Comparison of ENCODE assay signal across 17 mouse cellular contexts in the genomic region with DNA sequence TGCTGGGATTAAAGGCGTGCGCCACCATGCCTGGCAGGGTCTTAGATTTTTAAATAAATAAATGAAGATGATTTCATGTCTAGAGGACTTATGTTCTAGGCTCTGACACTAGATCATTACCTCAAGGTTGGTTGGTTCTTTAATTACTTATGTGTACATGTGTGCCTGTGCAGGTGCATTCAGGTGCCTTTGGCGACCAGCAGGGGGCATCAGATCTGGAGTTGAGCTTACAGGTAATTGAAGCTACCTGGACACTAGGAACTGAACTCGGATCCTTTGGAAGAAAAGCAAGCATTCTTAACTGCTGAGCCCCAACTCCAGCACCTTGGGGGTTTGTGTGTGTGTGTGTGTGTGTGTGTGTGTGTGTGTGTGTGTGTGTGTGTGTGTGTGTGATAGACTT. TPM values are rescaled to one million over a fixed set of nuclear protein-coding genes. Genes with fewer than 3 reads are reported as not detected.
DNase-seq lines count a peak whose midpoint lies in the region; ATAC-seq and TF ChIP-seq lines count a peak whose summit lies in the region.
"Had no signal": no experiment of that assay in that cellular context is flagged by ENCODE, and none has a peak within 500 bp of the region (broad histone marks: within the 10 kb centered on the region; RNA-seq: fewer than 3 reads in every experiment).

No protein-coding gene starts in this region.

- H3K9ac ChIP-seq in lung, embryonic 14.5 days, result no peak overlapping the region
- no peak overlapping the region for H3K9ac ChIP-seq in hindbrain, embryonic 13.5 days
- H3K9ac ChIP-seq: heart, embryonic 13.5 days; hindbrain, embryonic 12.5 days; midbrain, embryonic 12.5 days; neural tube, embryonic 12.5 days had no signal

- no peak overlapping the region for H3K4me3 ChIP-seq in lung, embryonic 14.5 days (ENCODE audit: low read depth, low read length)
- H3K4me3 ChIP-seq in small intestine, adult 2 months (ENCODE audit: low read depth, low read length), result no peak overlapping the region
- H3K4me3 ChIP-seq in hindbrain, embryonic 13.5 days, result no peak overlapping the region
- H3K4me3 ChIP-seq: forebrain, embryonic 10.5 days; heart, embryonic 13.5 days; hindbrain, embryonic 12.5 days; limb, embryonic 10.5 days; midbrain, embryonic 12.5 days; neural tube, embryonic 12.5 days had no signal

- no peak overlapping the region for H3K4me2 ChIP-seq in lung, embryonic 14.5 days
- no peak overlapping the region for H3K4me2 ChIP-seq in hindbrain, embryonic 13.5 days
- H3K4me2 ChIP-seq: heart, embryonic 13.5 days; hindbrain, embryonic 12.5 days; midbrain, embryonic 12.5 days; neural tube, embryonic 12.5 days had no signal

- no peak for TF ChIP-seq POLR2A in small intestine, adult 2 months (IDR thresholded peaks at IDR 0.05; ENCODE audit: low read depth, low read length)

- TF ChIP-seq CTCF in lung, embryonic 14.5 days (IDR thresholded peaks at IDR 0.05; ENCODE audit: low read depth), result peak; percentile 43; the same call in 1 of the 2 replicates
- TF ChIP-seq CTCF in small intestine, adult 2 months (IDR thresholded peaks at IDR 0.05; ENCODE audit: extremely low read depth, insufficient read length, insufficient replicate concordance, low read depth, low read length), result peak; percentile 47; the same call in 1 of the 2 replicates

- no peak overlapping the region for H3K27ac ChIP-seq in lung, embryonic 14.5 days (ENCODE audit: low read depth)
- no peak overlapping the region for H3K27ac ChIP-seq in small intestine, adult 2 months (ENCODE audit: insufficient read depth, low read depth, low read length)
- no peak overlapping the region for H3K27ac ChIP-seq in hindbrain, embryonic 13.5 days
- H3K27ac ChIP-seq: forebrain, embryonic 10.5 days; heart, embryonic 13.5 days; hindbrain, embryonic 12.5 days; limb, embryonic 10.5 days; midbrain, embryonic 12.5 days; neural tube, embryonic 12.5 days had no signal

- H3K4me1 ChIP-seq in lung, embryonic 14.5 days (ENCODE audit: insufficient read depth), result peaks cover 7% of the 10 kb centered on the region; the same call in 1 of the 2 replicates
- H3K4me1 ChIP-seq in small intestine, adult 2 months (ENCODE audit: control insufficient read depth, insufficient read depth, insufficient read length, low read length), result peaks cover 14% of the 10 kb centered on the region
- H3K4me1 ChIP-seq in hindbrain, embryonic 13.5 days (replicated peaks), result peaks cover 50% of the 10 kb centered on the region

- H3K36me3 ChIP-seq in lung, embryonic 14.5 days (ENCODE audit: insufficient read depth), result no peaks in the 10 kb centered on the region
- no peaks in the 10 kb centered on the region for H3K36me3 ChIP-seq in small intestine, adult 2 months (ENCODE audit: control insufficient read depth, insufficient read depth, low read length)
- H3K36me3 ChIP-seq in hindbrain, embryonic 13.5 days, result 0 out of 2 replicates have a peak, but pooled peaks cover 2% of the 10 kb centered on the region
- H3K36me3 ChIP-seq: forebrain, embryonic 10.5 days; hindbrain, embryonic 12.5 days; limb, embryonic 10.5 days; midbrain, embryonic 12.5 days; neural tube, embryonic 12.5 days had no signal

- WGBS in lung, embryonic 14.5 days, result 80% methylated on average over 4 of the region's 4 CpGs
- 66% methylated on average over 4 of the region's 4 CpGs for WGBS in small intestine, adult 2 months
- WGBS in hindbrain, embryonic 13.5 days, result 81% methylated on average over 4 of the region's 4 CpGs

- DNase-seq in cerebellum, adult 9-11 months, result peak; percentile 24
- no peak for DNase-seq in cerebellum, postnatal 4 days (ENCODE audit: low spot score in 2 of 2)
- no peak for DNase-seq in lung, embryonic 14.5 days
- no peak for DNase-seq in lung, postnatal 10 days
- DNase-seq in WW6 (ENCODE audit: low read depth, low spot score), result peak; percentile 49
- DNase-seq in layer of hippocampus, adult 18-20 months (ENCODE audit: low spot score in 2 of 2), result no peak
- DNase-seq: cerebellum, adult 18-20 months; kidney, adult 8-10 months; layer of hippocampus, postnatal 36 days had no signal

- ATAC-seq in lung, embryonic 14.5 days (ENCODE audit: insufficient read depth), result no peak
- no peak for ATAC-seq in hindbrain, embryonic 13.5 days (ENCODE audit: low FRiP score)

- H3K9me3 ChIP-seq in lung, embryonic 14.5 days (ENCODE audit: low read depth, low read length), result no peaks in the 10 kb centered on the region
- H3K9me3 ChIP-seq in hindbrain, embryonic 13.5 days, result no peaks in the 10 kb centered on the region
- H3K9me3 ChIP-seq: forebrain, embryonic 10.5 days; heart, embryonic 13.5 days; hindbrain, embryonic 12.5 days; limb, embryonic 10.5 days; midbrain, embryonic 12.5 days; neural tube, embryonic 12.5 days had no signal

- no peaks in the 10 kb centered on the region for H3K27me3 ChIP-seq in lung, embryonic 14.5 days (ENCODE audit: insufficient read depth, low read length)
- no peaks in the 10 kb centered on the region for H3K27me3 ChIP-seq in small intestine, adult 2 months (ENCODE audit: control insufficient read depth, insufficient read depth, low read length)
- H3K27me3 ChIP-seq in hindbrain, embryonic 13.5 days, result no peaks in the 10 kb centered on the region
- H3K27me3 ChIP-seq: heart, embryonic 13.5 days; hindbrain, embryonic 12.5 days; midbrain, embryonic 12.5 days; neural tube, embryonic 12.5 days had no signal

RNA-seq across cellular contexts. Expression of a gene that starts 2.0 kb away (rescaled TPM):
- 12.8 and 13.7 TPM in 2 replicates for polyA plus RNA-seq in lung, embryonic 14.5 days (2014; fragmentation: Nextera tagmentation; extraction: Ambion mirVana)
- 34.7 and 60.7 TPM in 2 replicates for polyA plus RNA-seq in small intestine, adult 2 months (2012; rRNA removed)
- 23.8 and 24.9 TPM in 2 replicates for polyA plus RNA-seq in hindbrain, embryonic 13.5 days (2015; fragmentation: Nextera tagmentation; extraction: Ambion mirVana)
- 10 to 100 TPM; 32.7 to 40.7 TPM for total RNA-seq in layer of hippocampus, adult 18-20 months (2021)

RNA-seq across cellular contexts. Expression of a gene that starts 2.3 kb away (rescaled TPM):
- 5.4 and 5.9 TPM in 2 replicates for polyA plus RNA-seq in lung, embryonic 14.5 days (2014; fragmentation: Nextera tagmentation; extraction: Ambion mirVana)
- polyA plus RNA-seq in small intestine, adult 2 months (2012; rRNA removed), result 15.3 and 44.6 TPM in 2 replicates
- polyA plus RNA-seq in hindbrain, embryonic 13.5 days (2015; fragmentation: Nextera tagmentation; extraction: Ambion mirVana), result 6.1 and 6.5 TPM in 2 replicates
- 10 to 100 TPM; 10.6 TPM for total RNA-seq in layer of hippocampus, adult 18-20 months (2021)

RNA-seq across cellular contexts. Expression of a gene that starts 27.5 kb away (rescaled TPM):
- 15.2 and 16.2 TPM in 2 replicates for polyA plus RNA-seq in lung, embryonic 14.5 days (2014; fragmentation: Nextera tagmentation; extraction: Ambion mirVana)
- polyA plus RNA-seq in small intestine, adult 2 months (2012; rRNA removed), result 8.3 and 9.0 TPM in 2 replicates
- polyA plus RNA-seq in hindbrain, embryonic 13.5 days (2015; fragmentation: Nextera tagmentation; extraction: Ambion mirVana), result 48.4 and 49.6 TPM in 2 replicates
- total RNA-seq in layer of hippocampus, adult 18-20 months (2021), result 100 to 1,000 TPM; 141 to 149 TPM

RNA-seq across cellular contexts. Expression of a gene that starts 34.7 kb away (rescaled TPM):
- polyA plus RNA-seq in lung, embryonic 14.5 days (2014; fragmentation: Nextera tagmentation; extraction: Ambion mirVana), result 293 and 320 TPM in 2 replicates
- polyA plus RNA-seq in small intestine, adult 2 months (2012; rRNA removed), result 73.2 and 138 TPM in 2 replicates
- polyA plus RNA-seq in hindbrain, embryonic 13.5 days (2015; fragmentation: Nextera tagmentation; extraction: Ambion mirVana), result 208 and 211 TPM in 2 replicates
- total RNA-seq in layer of hippocampus, adult 18-20 months (2021), result 10 to 100 TPM; 90.9 to 95.3 TPM

RNA-seq across cellular contexts. Expression of a gene that starts 35.2 kb away (rescaled TPM):
- 3.2 and 3.8 TPM in 2 replicates for polyA plus RNA-seq in lung, embryonic 14.5 days (2014; fragmentation: Nextera tagmentation; extraction: Ambion mirVana)
- 6.4 and 9.5 TPM in 2 replicates for polyA plus RNA-seq in small intestine, adult 2 months (2012; rRNA removed)
- polyA plus RNA-seq in hindbrain, embryonic 13.5 days (2015; fragmentation: Nextera tagmentation; extraction: Ambion mirVana), result 3.5 and 4.5 TPM in 2 replicates
- total RNA-seq in layer of hippocampus, adult 18-20 months (2021), result 10 to 100 TPM; 20.6 to 23.8 TPM

Comparison
In these comparisons a context has a peak if more than half of its experiments do, and no peak if none do; other contexts are left out.
1. DNase-seq: peak in cerebellum, adult 9-11 months (single experiment) and WW6 (single experiment); none in cerebellum, postnatal 4 days (0 of 2), lung, embryonic 14.5 days (single experiment), lung, postnatal 10 days (single experiment) and layer of hippocampus, adult 18-20 months (0 of 2).